Mouse (Mus musculus): ENCODE results near the gene Srsf12. TPM values are rescaled to one million over a fixed set of nuclear protein-coding genes. Genes with fewer than 3 reads are reported as not detected.

Gene Srsf12
- total RNA-seq (2021) (under 1 TPM; 0.55 to 0.98 TPM), polyA plus RNA-seq (2012; rRNA removed) (0.22 and 0.85 TPM in 2 replicates)
- long read RNA-seq, partial matches to known transcripts = 0 of 1 reads
- long read RNA-seq, other reads (novel, unspliced or antisense) = 1 of 1 reads

GRCm38 (mm10) chr4:33208881-33209841, at the start of gene Srsf12:
Gene Srsf12 (plus strand): TSS chr4:33208991.
- peak; percentile 25 for DNase-seq

GRCm38 (mm10) chr4:33183477-33183876, 25.3 kb upstream of the Srsf12 start:
- DNase-seq = no peak

GRCm38 (mm10) chr4:33188164-33188563, 20.6 kb upstream of the Srsf12 start:
- peak; percentile 82 for DNase-seq

- peak; percentile 97 for DNase-seq
Measured at GRCm38 (mm10) chr4:33188781-33189734, 19.7 kb upstream of the Srsf12 start.

- no peak for DNase-seq
Measured at GRCm38 (mm10) chr4:33189735-33190036, 19.1 kb upstream of the Srsf12 start, which contains the start of gene Pm20d2. Gene Pm20d2 (minus strand): TSS chr4:33189737.

- DNase-seq = no peak
Measured at GRCm38 (mm10) chr4:33198117-33198516, 10.7 kb upstream of the Srsf12 start.

- DNase-seq = peak; percentile 57
Measured at GRCm38 (mm10) chr4:33204682-33205081, 4.1 kb upstream of the Srsf12 start.

GRCm38 (mm10) chr4:33207551-33207950, 1.2 kb upstream of the Srsf12 start:
- DNase-seq = no peak

- no peak for DNase-seq
Measured at GRCm38 (mm10) chr4:33221847-33222246, 13.1 kb downstream of the Srsf12 start.

- DNase-seq = no peak
Measured at GRCm38 (mm10) chr4:33224003-33224675, 15.3 kb downstream of the Srsf12 start.

- DNase-seq = no peak
Measured at GRCm38 (mm10) chr4:33227164-33227563, 18.4 kb downstream of the Srsf12 start.

GRCm38 (mm10) chr4:33229639-33230038, 20.8 kb downstream of the Srsf12 start:
- DNase-seq = no peak

- DNase-seq = no peak
Measured at GRCm38 (mm10) chr4:33230881-33231280, 22.1 kb downstream of the Srsf12 start.

GRCm38 (mm10) chr4:33242536-33242935, 33.7 kb downstream of the Srsf12 start:
- no peak for DNase-seq

- DNase-seq = no peak
Measured at GRCm38 (mm10) chr4:33243016-33243758, 34.4 kb downstream of the Srsf12 start.

GRCm38 (mm10) chr4:33243921-33244320, 35.1 kb downstream of the Srsf12 start:
- no peak for DNase-seq

GRCm38 (mm10) chr4:33245853-33246395, 37.1 kb downstream of the Srsf12 start:
- peak; percentile 34 for DNase-seq

GRCm38 (mm10) chr4:33247479-33248053, 38.8 kb downstream of the Srsf12 start:
- DNase-seq = peak; percentile 100

- peak; percentile 99 for DNase-seq
Measured at GRCm38 (mm10) chr4:33248062-33248889, 39.5 kb downstream of the Srsf12 start.

Measured in adrenal gland, adult 2 months (tissue).